In the genomic region with DNA sequence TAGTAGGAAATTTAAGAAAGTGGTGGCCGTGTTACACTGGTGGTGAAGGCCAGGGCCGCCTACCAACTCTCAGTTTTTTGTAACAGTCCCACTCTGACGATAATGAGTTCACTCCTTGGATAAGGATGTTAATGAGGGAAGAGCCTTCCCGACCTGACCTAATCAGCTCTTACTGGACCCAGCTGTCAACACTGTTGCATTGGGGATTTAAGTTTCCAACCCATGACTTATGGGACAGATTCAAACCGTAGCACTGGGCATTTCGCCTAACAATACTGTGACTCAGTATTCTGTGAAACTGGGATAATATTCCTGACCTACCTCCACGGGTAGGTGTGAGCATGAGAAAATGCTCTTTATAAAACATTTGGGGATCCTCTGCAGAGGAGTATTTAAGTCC, we compare ENCODE assay signal across 26 mouse cellular contexts. TPM values are rescaled to one million over a fixed set of nuclear protein-coding genes. Genes with fewer than 3 reads are reported as not detected.
DNase-seq lines count a peak whose midpoint lies in the region; ATAC-seq lines count a peak whose summit lies in the region.
"Had no signal": no experiment of that assay in that cellular context is flagged by ENCODE, and none has a peak within 500 bp of the region (broad histone marks: within the 10 kb centered on the region; RNA-seq: fewer than 3 reads in every experiment).

No protein-coding gene starts in this region.

- H3K36me3 ChIP-seq in heart, embryonic 12.5 days, result peaks cover 68% of the 10 kb centered on the region
- peaks cover 34% of the 10 kb centered on the region for H3K36me3 ChIP-seq in limb, embryonic 11.5 days (ENCODE audit: control insufficient read depth, insufficient read depth, low read length)
- H3K36me3 ChIP-seq in liver, embryonic 11.5 days (ENCODE audit: control insufficient read depth, insufficient read depth, low read length), result peaks cover 50% of the 10 kb centered on the region

- DNase-seq in heart, adult 11 months, result peak; percentile 61
- DNase-seq in testis, postnatal 10 days (ENCODE audit: low spot score), result peak; percentile 32
- no peak for DNase-seq in testis, postnatal 14 days (ENCODE audit: low spot score)
- DNase-seq in limb, embryonic 11.5 days (ENCODE audit: low spot score), result peak; percentile 18
- DNase-seq in adrenal gland, postnatal 25 days, result no peak
- DNase-seq in liver, embryonic 11.5 days (ENCODE audit: low spot score), result no peak
- DNase-seq: adrenal gland, postnatal 10 days; cerebellum, adult 2 months; gastrocnemius, postnatal 25 days; heart, postnatal 4 days; kidney, postnatal 36 days; left cerebral cortex, postnatal 4 days; liver, postnatal 0 days; right cerebral cortex, postnatal 14 days; spleen, adult 18-20 months; thymus, postnatal 25 days had no signal

- no peaks in the 10 kb centered on the region for H3K9me3 ChIP-seq in heart, embryonic 12.5 days (replicated peaks)
- no peaks in the 10 kb centered on the region for H3K9me3 ChIP-seq in limb, embryonic 11.5 days (ENCODE audit: control insufficient read depth, low read length)
- H3K9me3 ChIP-seq in liver, embryonic 11.5 days (ENCODE audit: control insufficient read depth, low read length), result no peaks in the 10 kb centered on the region
- H3K9me3 ChIP-seq: embryonic facial prominence, embryonic 12.5 days; forebrain, embryonic 12.5 days; midbrain, embryonic 10.5 days had no signal

- 68% methylated on average over 7 of the region's 7 CpGs for WGBS in heart, embryonic 12.5 days
- 85% methylated on average over 7 of the region's 7 CpGs for WGBS in limb, embryonic 11.5 days
- WGBS in liver, embryonic 11.5 days, result 84% methylated on average over 7 of the region's 7 CpGs

- H3K4me2 ChIP-seq in heart, embryonic 12.5 days, result no peak overlapping the region
- H3K4me2 ChIP-seq in limb, embryonic 11.5 days (ENCODE audit: low read depth, severe bottlenecking), result no peak overlapping the region
- H3K4me2 ChIP-seq in liver, embryonic 11.5 days, result no peak overlapping the region
- H3K4me2 ChIP-seq: embryonic facial prominence, embryonic 12.5 days; forebrain, embryonic 12.5 days; hindbrain, embryonic 14.5 days had no signal

- no peak overlapping the region for H3K9ac ChIP-seq in heart, embryonic 12.5 days
- no peak overlapping the region for H3K9ac ChIP-seq in limb, embryonic 11.5 days (ENCODE audit: low read length)
- no peak overlapping the region for H3K9ac ChIP-seq in liver, embryonic 11.5 days (ENCODE audit: low read depth, low read length)
- H3K9ac ChIP-seq: embryonic facial prominence, embryonic 12.5 days; forebrain, embryonic 12.5 days; hindbrain, embryonic 14.5 days; liver, postnatal 0 days had no signal

- no peak overlapping the region for H3K27ac ChIP-seq in heart, embryonic 12.5 days (ENCODE audit: poor library complexity, severe bottlenecking)
- no peak overlapping the region for H3K27ac ChIP-seq in limb, embryonic 11.5 days (replicated peaks; ENCODE audit: low read depth, low read length)
- H3K27ac ChIP-seq in liver, embryonic 11.5 days (ENCODE audit: low read depth, low read length), result no peak overlapping the region
- H3K27ac ChIP-seq: embryonic facial prominence, embryonic 12.5 days; forebrain, embryonic 12.5 days; hindbrain, embryonic 14.5 days; midbrain, embryonic 10.5 days had no signal

- H3K4me1 ChIP-seq in heart, embryonic 12.5 days (replicated peaks), result peaks cover 13% of the 10 kb centered on the region
- no peaks in the 10 kb centered on the region for H3K4me1 ChIP-seq in limb, embryonic 11.5 days (ENCODE audit: control insufficient read depth, insufficient read depth, low read length)
- H3K4me1 ChIP-seq in liver, embryonic 11.5 days (replicated peaks; ENCODE audit: control insufficient read depth, insufficient read depth, low read length), result peaks cover 12% of the 10 kb centered on the region

- no peak for ATAC-seq in heart, embryonic 12.5 days (ENCODE audit: insufficient number of reproducible peaks, low FRiP score)
- no peak for ATAC-seq in limb, embryonic 11.5 days (ENCODE audit: insufficient number of reproducible peaks, low FRiP score, low TSS enrichment, low read depth)
- no peak for ATAC-seq in liver, embryonic 11.5 days (replicated peaks; ENCODE audit: low FRiP score)
- ATAC-seq: activated CD4-positive, CD25-positive, alpha-beta regulatory T cell, adult 4 months; inflammation-experienced regulatory T-cells, adult 6 months; liver, postnatal 0 days; lung, postnatal 0 days had no signal

- H3K4me3 ChIP-seq in heart, embryonic 12.5 days, result no peak overlapping the region
- no peak overlapping the region for H3K4me3 ChIP-seq in limb, embryonic 11.5 days (ENCODE audit: low read depth, low read length)
- H3K4me3 ChIP-seq in liver, embryonic 11.5 days (ENCODE audit: low read depth, low read length), result no peak overlapping the region
- H3K4me3 ChIP-seq: embryonic facial prominence, embryonic 12.5 days; erythroblast, embryonic 14.5 days; forebrain, embryonic 12.5 days; midbrain, embryonic 10.5 days had no signal

- no peaks in the 10 kb centered on the region for H3K27me3 ChIP-seq in heart, embryonic 12.5 days (replicated peaks)
- H3K27me3 ChIP-seq in limb, embryonic 11.5 days (ENCODE audit: control insufficient read depth, insufficient read depth, low read length), result no peaks in the 10 kb centered on the region
- no peaks in the 10 kb centered on the region for H3K27me3 ChIP-seq in liver, embryonic 11.5 days (replicated peaks; ENCODE audit: control insufficient read depth, insufficient read depth, low read length)
- H3K27me3 ChIP-seq: embryonic facial prominence, embryonic 12.5 days; forebrain, embryonic 12.5 days had no signal

RNA-seq across cellular contexts. Expression of gene Scd2, which starts 12.7 kb away (rescaled TPM):
- polyA plus RNA-seq in heart, embryonic 12.5 days (2016; fragmentation: Nextera tagmentation; extraction: Ambion mirVana), result 216 and 231 TPM in 2 replicates
- 309 and 322 TPM in 2 replicates for polyA plus RNA-seq in limb, embryonic 11.5 days (2014; fragmentation: Nextera tagmentation; extraction: Ambion mirVana)
- total RNA-seq in adrenal gland, postnatal 25 days (2021), result 749 and 764 TPM in 2 replicates
- polyA plus RNA-seq in liver, embryonic 11.5 days (2014; fragmentation: Nextera tagmentation; extraction: Ambion mirVana), result 212 and 231 TPM in 2 replicates

RNA-seq across cellular contexts. Expression of gene Scd4, which starts 26.7 kb away (rescaled TPM):
- 0.29 and 0.42 TPM in 2 replicates for polyA plus RNA-seq in heart, embryonic 12.5 days (2016; fragmentation: Nextera tagmentation; extraction: Ambion mirVana)
- 0.09 TPM in 1 of 2 replicates, not detected in the other for polyA plus RNA-seq in limb, embryonic 11.5 days (2014; fragmentation: Nextera tagmentation; extraction: Ambion mirVana)
- total RNA-seq in adrenal gland, postnatal 25 days (2021), result 5.5 and 6.4 TPM in 2 replicates
- 0.06 and 0.16 TPM in 2 replicates for polyA plus RNA-seq in liver, embryonic 11.5 days (2014; fragmentation: Nextera tagmentation; extraction: Ambion mirVana)
- polyA plus RNA-seq: erythroblast, embryonic 14.5 days; liver, postnatal 0 days; neural tube, embryonic 11.5 days had no signal

Comparison
In these comparisons a context has a peak if more than half of its experiments do, and no peak if none do; other contexts are left out.
1. DNase-seq: peak in heart, adult 11 months (single experiment), testis, postnatal 10 days (single experiment) and limb, embryonic 11.5 days (single experiment); none in testis, postnatal 14 days (single experiment), adrenal gland, postnatal 25 days (single experiment) and liver, embryonic 11.5 days (single experiment).